Mouse (Mus musculus): ENCODE measurements around the gene Pvalb. TPM values are rescaled to one million over a fixed set of nuclear protein-coding genes. Genes with fewer than 3 reads are reported as not detected.

The Pvalb gene
- polyA plus RNA-seq, 1 experiment: 0.06 TPM

DNA sequence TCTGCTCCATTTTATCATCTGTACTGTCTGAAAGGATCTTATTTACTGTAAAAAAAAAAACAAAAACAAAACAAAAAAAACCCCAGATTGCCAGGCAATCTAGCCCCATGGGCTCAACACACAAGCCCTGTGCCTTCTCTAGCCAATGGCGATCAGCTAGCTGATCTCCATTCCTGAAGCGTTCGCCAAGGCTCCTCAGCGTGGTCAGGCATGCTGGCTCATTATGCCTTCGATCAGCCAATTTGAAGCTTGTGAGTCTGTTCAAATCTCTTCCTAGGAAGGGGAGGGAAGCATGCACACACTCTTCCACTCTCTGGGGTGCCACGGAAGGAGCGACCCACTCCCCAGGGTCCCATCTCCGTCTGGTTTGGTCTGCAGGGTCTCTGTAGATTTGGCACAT, 48.9 kb downstream of the Pvalb start:
- TF ChIP-seq CEBPB (IDR thresholded peaks at IDR 0.05; ENCODE audit: low read depth): no peak
- no peak for TF ChIP-seq CTCF (IDR thresholded peaks at IDR 0.05; ENCODE audit: control insufficient read depth, insufficient read depth, insufficient read length)
- TF ChIP-seq MAX (IDR thresholded peaks at IDR 0.05): no peak
- no peak for TF ChIP-seq FOSL1 (IDR thresholded peaks at IDR 0.05; ENCODE audit: insufficient read depth, low read length, poor library complexity, severe bottlenecking)
- TF ChIP-seq MYOD1 (IDR thresholded peaks at IDR 0.05; ENCODE audit: control insufficient read depth, insufficient read length, low read depth): no peak
- no peak for TF ChIP-seq USF1 (IDR thresholded peaks at IDR 0.05; ENCODE audit: low read depth)
- TF ChIP-seq MYOG (IDR thresholded peaks at IDR 0.05; ENCODE audit: control insufficient read depth, extremely low read depth, insufficient read length): no peak
- H3K4me3 ChIP-seq (ENCODE audit: insufficient read depth, poor library complexity, severe bottlenecking): no peak overlapping the region
- H3K36me3 ChIP-seq (ENCODE audit: control insufficient read depth, insufficient read depth): no peaks in the 10 kb centered on the region
- H3K79me2 ChIP-seq (ENCODE audit: control insufficient read depth, insufficient read depth): no peaks in the 10 kb centered on the region
- H3ac ChIP-seq (ENCODE audit: control insufficient read depth, insufficient read length, low read depth): no peak overlapping the region
- H3K79me3 ChIP-seq (ENCODE audit: low read depth): no peaks in the 10 kb centered on the region
- H3K27me3 ChIP-seq (ENCODE audit: control insufficient read depth, insufficient read depth, insufficient read length): peaks cover 59% of the 10 kb centered on the region

DNA sequence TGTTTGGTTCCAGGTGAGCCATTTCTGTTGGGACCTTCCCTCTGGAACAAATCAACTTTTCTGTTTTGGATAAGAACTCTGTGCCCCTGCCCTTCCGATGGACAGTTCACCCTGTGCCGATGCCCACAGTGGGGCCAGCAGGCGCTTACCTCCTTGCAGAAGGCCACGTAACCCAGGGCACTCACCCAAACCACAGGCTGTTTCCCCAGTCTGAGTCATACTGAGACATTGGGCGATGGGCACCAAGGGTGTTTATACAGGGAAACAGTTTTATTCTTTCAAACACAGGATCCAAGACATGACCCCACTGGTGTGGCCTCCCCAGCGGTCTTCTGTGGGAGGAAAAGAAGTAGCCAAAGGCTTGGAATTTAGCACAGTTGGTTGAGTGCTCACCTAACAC, 50.8 kb downstream of the Pvalb start:
- no peaks in the 10 kb centered on the region for H3K79me2 ChIP-seq (ENCODE audit: control insufficient read depth, insufficient read depth)
- H3K27me3 ChIP-seq (ENCODE audit: control insufficient read depth, insufficient read depth, insufficient read length): peaks cover 78% of the 10 kb centered on the region
- no peak overlapping the region for H3K4me3 ChIP-seq (ENCODE audit: insufficient read depth, poor library complexity, severe bottlenecking)
- H3K79me3 ChIP-seq (ENCODE audit: low read depth): no peaks in the 10 kb centered on the region
- H3K36me3 ChIP-seq (ENCODE audit: control insufficient read depth, insufficient read depth): no peaks in the 10 kb centered on the region
- no peak overlapping the region for H3ac ChIP-seq (ENCODE audit: control insufficient read depth, insufficient read length, low read depth)
- TF ChIP-seq CTCF (IDR thresholded peaks at IDR 0.05; ENCODE audit: control insufficient read depth, insufficient read depth, insufficient read length) (no peak), MAX (IDR thresholded peaks at IDR 0.05) (no peak), CEBPB (IDR thresholded peaks at IDR 0.05; ENCODE audit: low read depth) (no peak), MYOD1 (IDR thresholded peaks at IDR 0.05; ENCODE audit: control insufficient read depth, insufficient read length, low read depth) (no peak), FOSL1 (IDR thresholded peaks at IDR 0.05; ENCODE audit: insufficient read depth, low read length, poor library complexity, severe bottlenecking) (no peak), USF1 (IDR thresholded peaks at IDR 0.05; ENCODE audit: low read depth) (no peak), MYOG (IDR thresholded peaks at IDR 0.05; ENCODE audit: control insufficient read depth, extremely low read depth, insufficient read length) (no peak)

DNA sequence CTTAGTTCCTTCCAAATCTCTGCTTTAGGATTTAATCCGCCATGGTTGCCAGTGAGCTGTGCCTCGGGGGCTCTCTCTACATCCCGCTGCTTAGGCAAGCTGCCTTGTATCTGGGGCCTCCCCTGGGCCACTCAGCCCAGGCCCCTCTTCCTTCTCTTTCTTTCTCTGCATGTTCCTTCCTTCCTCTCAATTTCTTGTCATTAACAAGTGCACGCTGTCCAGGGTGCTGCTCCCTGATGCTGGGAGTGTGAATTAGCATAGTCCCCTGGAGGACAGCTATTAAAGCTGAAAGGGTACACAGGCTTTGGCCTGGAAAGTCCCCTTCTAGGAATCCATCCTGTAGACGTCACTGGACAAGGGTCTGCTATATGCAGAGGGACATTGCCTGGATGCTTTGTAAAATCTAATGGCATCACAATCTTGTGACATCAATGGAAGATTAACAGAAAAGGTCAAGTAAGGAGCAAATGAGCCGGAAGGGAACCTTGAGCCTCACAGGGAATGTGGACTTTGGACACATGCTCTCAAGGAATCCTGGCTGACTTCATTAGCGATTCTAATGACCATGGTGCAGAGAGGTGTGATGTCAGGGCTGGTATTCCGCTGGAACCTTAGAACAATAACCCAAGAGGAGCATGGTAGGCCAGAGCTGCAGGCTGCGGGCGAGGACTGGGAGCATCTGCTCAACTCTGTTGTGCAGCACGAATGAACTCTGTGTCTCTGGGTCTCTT, 53.0 kb downstream of the Pvalb start:
- TF ChIP-seq MAX (IDR thresholded peaks at IDR 0.05) (no peak), CTCF (IDR thresholded peaks at IDR 0.05; ENCODE audit: control insufficient read depth, insufficient read depth, insufficient read length) (no peak), FOSL1 (IDR thresholded peaks at IDR 0.05; ENCODE audit: insufficient read depth, low read length, poor library complexity, severe bottlenecking) (no peak), MYOD1 (IDR thresholded peaks at IDR 0.05; ENCODE audit: control insufficient read depth, insufficient read length, low read depth) (no peak), USF1 (IDR thresholded peaks at IDR 0.05; ENCODE audit: low read depth) (no peak), CEBPB (IDR thresholded peaks at IDR 0.05; ENCODE audit: low read depth) (no peak), MYOG (IDR thresholded peaks at IDR 0.05; ENCODE audit: control insufficient read depth, extremely low read depth, insufficient read length) (no peak)
- H3K79me2 ChIP-seq (ENCODE audit: control insufficient read depth, insufficient read depth): no peaks in the 10 kb centered on the region
- no peak overlapping the region for H3ac ChIP-seq (ENCODE audit: control insufficient read depth, insufficient read length, low read depth)
- H3K4me3 ChIP-seq (ENCODE audit: insufficient read depth, poor library complexity, severe bottlenecking): no peak overlapping the region
- no peaks in the 10 kb centered on the region for H3K36me3 ChIP-seq (ENCODE audit: control insufficient read depth, insufficient read depth)
- H3K79me3 ChIP-seq (ENCODE audit: low read depth): no peaks in the 10 kb centered on the region
- peaks cover 82% of the 10 kb centered on the region for H3K27me3 ChIP-seq (ENCODE audit: control insufficient read depth, insufficient read depth, insufficient read length)

DNA sequence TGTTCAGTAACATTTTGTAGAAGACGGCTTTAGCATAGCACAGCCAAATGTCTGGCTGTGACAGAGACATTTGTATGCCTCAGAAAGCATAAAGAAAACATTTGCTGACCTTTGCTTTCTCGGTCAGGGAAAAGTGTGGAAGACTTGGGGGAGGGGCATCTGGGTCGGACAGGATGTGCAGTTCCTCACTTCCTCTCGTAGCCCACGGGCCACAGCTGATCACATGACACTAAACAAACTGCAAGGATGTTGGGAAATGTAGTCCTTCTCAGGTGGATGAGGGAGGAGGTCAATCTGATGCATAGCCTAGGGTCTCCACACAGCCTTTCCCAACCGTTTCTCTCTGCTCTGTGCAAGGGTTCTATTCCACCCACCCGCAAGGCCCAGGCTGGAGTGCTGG, 57.6 kb downstream of the Pvalb start:
- Histone ChIP-seq H3K79me2 (ENCODE audit: control insufficient read depth, insufficient read depth) (no peaks in the 10 kb centered on the region), H3K79me3 (ENCODE audit: low read depth) (no peaks in the 10 kb centered on the region), H3ac (ENCODE audit: control insufficient read depth, insufficient read length, low read depth) (no peak overlapping the region), H3K27me3 (ENCODE audit: control insufficient read depth, insufficient read depth, insufficient read length) (peaks cover 88% of the 10 kb centered on the region), H3K4me3 (ENCODE audit: insufficient read depth, poor library complexity, severe bottlenecking) (no peak overlapping the region), H3K36me3 (ENCODE audit: control insufficient read depth, insufficient read depth) (no peaks in the 10 kb centered on the region)
- TF ChIP-seq MAX (IDR thresholded peaks at IDR 0.05) (no peak), FOSL1 (IDR thresholded peaks at IDR 0.05; ENCODE audit: insufficient read depth, low read length, poor library complexity, severe bottlenecking) (no peak), USF1 (IDR thresholded peaks at IDR 0.05; ENCODE audit: low read depth) (peak; percentile 87), CTCF (IDR thresholded peaks at IDR 0.05; ENCODE audit: control insufficient read depth, insufficient read depth, insufficient read length) (no peak), MYOD1 (IDR thresholded peaks at IDR 0.05; ENCODE audit: control insufficient read depth, insufficient read length, low read depth) (no peak), CEBPB (IDR thresholded peaks at IDR 0.05; ENCODE audit: low read depth) (no peak)

Other genes starting within 250 kb of the Pvalb start
- 7.3 TPM for gene Foxred2, start 249.7 kb downstream of the Pvalb start, polyA plus RNA-seq (2012; fragmentation: generic; extraction: Trizol)
- 428 TPM for gene Eif3d, start 235.6 kb downstream of the Pvalb start, polyA plus RNA-seq (2012; fragmentation: generic; extraction: Trizol)
- gene Cacng2, start 86.4 kb downstream of the Pvalb start, polyA plus RNA-seq (2012; fragmentation: generic; extraction: Trizol): 0.02 TPM
- gene Ift27, start 32.3 kb downstream of the Pvalb start, polyA plus RNA-seq (2012; fragmentation: generic; extraction: Trizol): 34.5 TPM
- 0.67 TPM for gene Ncf4, start 38.4 kb upstream of the Pvalb start, polyA plus RNA-seq (2012; fragmentation: generic; extraction: Trizol)
- gene Csf2rb2, start 99.3 kb upstream of the Pvalb start, polyA plus RNA-seq (2012; fragmentation: generic; extraction: Trizol): 0.08 TPM
- 0.23 TPM for gene Csf2rb, start 119.4 kb upstream of the Pvalb start, polyA plus RNA-seq (2012; fragmentation: generic; extraction: Trizol)
- not detected for gene Tex33, start 189.5 kb upstream of the Pvalb start, polyA plus RNA-seq (2012; fragmentation: generic; extraction: Trizol)
- gene Tst, start 199.5 kb upstream of the Pvalb start, polyA plus RNA-seq (2012; fragmentation: generic; extraction: Trizol): 21.4 TPM
- gene Mpst, start 200.0 kb upstream of the Pvalb start, polyA plus RNA-seq (2012; fragmentation: generic; extraction: Trizol): 44.7 TPM
- gene Kctd17, start 222.2 kb upstream of the Pvalb start, polyA plus RNA-seq (2012; fragmentation: generic; extraction: Trizol): 228 TPM

Data from C2C12 (cell line).